Mouse (Mus musculus): ENCODE measurements around the gene Med6.
"Not testable (repeated sequence)": the region's sequence is repeated elsewhere in the genome, so short reads cannot be mapped to it uniquely, and the experiment has no call there.

Gene Med6

DNA sequence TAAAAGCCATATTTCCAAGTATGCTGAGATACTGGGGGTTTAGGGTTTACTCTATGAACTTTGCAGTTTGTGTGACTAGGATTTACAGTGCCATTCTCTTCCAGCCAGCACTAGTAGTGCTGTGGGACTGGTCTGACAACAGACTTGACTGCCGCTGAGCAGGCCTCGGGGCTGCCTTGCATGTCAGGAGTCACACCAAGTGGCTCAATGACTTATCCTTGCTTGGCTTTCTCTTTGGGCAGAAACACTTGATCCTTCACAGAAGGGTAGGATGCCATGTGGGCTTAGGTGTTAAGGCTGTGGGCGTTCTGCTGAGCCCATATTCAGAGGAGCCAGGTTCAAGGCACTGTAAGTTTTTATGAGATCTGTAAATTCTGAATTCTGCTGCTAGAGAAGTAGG, 45.5 kb downstream of the Med6 start:
- DNase-seq, result no peak

DNA sequence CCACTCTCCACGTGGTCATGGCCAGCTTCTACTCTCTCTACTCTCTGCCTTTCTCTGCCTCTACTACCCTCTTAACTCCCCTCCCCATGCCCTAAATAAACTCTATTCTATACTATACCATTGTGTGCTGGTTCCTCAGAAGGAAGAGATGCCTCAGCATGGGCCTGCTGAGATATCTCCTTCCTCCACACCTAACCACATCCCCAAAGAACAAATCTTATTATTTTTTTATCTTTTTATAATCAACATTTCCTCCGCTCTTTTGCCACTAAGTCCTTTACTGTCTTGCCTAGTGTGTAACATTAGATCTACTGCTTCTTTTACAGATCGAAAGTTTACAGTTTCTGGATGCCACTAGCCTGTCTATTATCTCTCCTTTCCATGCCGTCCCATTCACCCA, 47.6 kb downstream of the Med6 start:
- no peak for DNase-seq

DNA sequence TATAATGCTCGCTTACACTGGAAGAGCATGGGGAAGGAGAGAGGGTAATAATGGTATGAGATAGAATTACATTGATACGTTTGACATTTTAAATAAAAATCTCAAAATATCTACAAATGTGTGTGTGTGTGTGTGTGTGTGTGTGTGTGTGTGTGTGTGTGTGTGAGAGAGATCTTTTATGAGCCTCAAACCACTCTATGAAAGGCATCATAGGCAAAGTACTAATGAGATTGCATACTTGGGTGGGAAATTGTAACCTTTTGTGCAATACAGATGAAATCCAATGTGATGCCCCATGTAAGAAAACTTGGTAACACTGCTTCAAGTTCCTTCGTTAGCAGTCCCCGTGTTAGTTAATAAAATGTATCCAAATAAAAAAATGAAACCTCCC, 61.8 kb downstream of the Med6 start:
- DNase-seq, result no peak

GRCm38 (mm10) chr12:81532316-81533028, 62.3 kb downstream of the Med6 start, which contains the start of the genes Gm20498 and Synj2bp:
TSS of gene Gm20498 (minus strand) at chr12:81532905.
TSS of gene Synj2bp (minus strand) at chr12:81532911.
- DNase-seq, result peak; percentile 78 to 80

GRCm38 (mm10) chr12:81530587-81530986, 64.2 kb downstream of the Med6 start:
- DNase-seq, result not testable (repeated sequence)
